Mouse (Mus musculus) midbrain, embryonic 14.5 days (tissue): Measurements from ENCODE around the gene Figla. TPM values are rescaled to one million over a fixed set of nuclear protein-coding genes. Genes with fewer than 3 reads are reported as not detected.
"Not testable (repeated sequence)": the region's sequence is repeated elsewhere in the genome, so short reads cannot be mapped to it uniquely, and the experiment has no call there.

ENCODE experiments used
- ATAC-seq: fragments of 200-750 bp; cut with Nextera tagmentation; 2 replicates; pipeline ENCODE4 v1.8.0; 2017; ENCODE audit warnings: moderate number of reproducible peaks, moderate library complexity; ENCODE audit not compliant: low FRiP score, low TSS enrichment
- DNase-seq: peaks from one replicate; pipeline ENCODE4 v3.0.0-alpha.2; 2015
- H3K27ac ChIP-seq: fragments of 300-500 bp; sonication (generic); replicated peaks from 2 replicates; pipeline ENCODE4 v1.5.1; 2014; ENCODE audit warnings: mild to moderate bottlenecking, low read depth, low read length, moderate library complexity
- H3K27me3 ChIP-seq: fragments of 300-500 bp; sonication (generic); 2 replicates; pipeline ENCODE4 v1.6.1; 2014; ENCODE audit warnings: low read length, control low read depth, mixed read lengths; ENCODE audit not compliant: control insufficient read depth, insufficient read depth
- H3K36me3 ChIP-seq: fragments of 300-500 bp; sonication (generic); 2 replicates; pipeline ENCODE4 v1.6.1; 2014; ENCODE audit warnings: low read length, control low read depth; ENCODE audit not compliant: control insufficient read depth, insufficient read depth
- H3K4me1 ChIP-seq: fragments of 300-500 bp; sonication (generic); 2 replicates; pipeline ENCODE4 v1.6.1; 2014; ENCODE audit warnings: mild to moderate bottlenecking, antibody characterized with exemption, low read length, control low read depth; ENCODE audit not compliant: control insufficient read depth, insufficient read depth
- H3K4me2 ChIP-seq: fragments of 300-500 bp; sonication (generic); 2 replicates; pipeline ENCODE4 v1.6.1; 2014; ENCODE audit warnings: mild to moderate bottlenecking, low read length, moderate library complexity
- H3K4me3 ChIP-seq: fragments of 300-500 bp; sonication (generic); replicated peaks from 2 replicates; pipeline ENCODE4 v1.5.1; 2014; ENCODE audit warnings: low read depth, low read length
- H3K9ac ChIP-seq: fragments of 300-500 bp; sonication (generic); replicated peaks from 2 replicates; pipeline ENCODE4 v1.6.1; 2014; ENCODE audit warnings: mild to moderate bottlenecking, low read length, moderate library complexity
- H3K9me3 ChIP-seq: fragments of 300-500 bp; sonication (generic); 2 replicates; pipeline ENCODE4 v1.6.1; 2016; ENCODE audit warnings: low read length, control low read depth, mixed read lengths; ENCODE audit not compliant: control insufficient read depth
- WGBS: fragments of 180-500 bp; shearing (Covaris S2); extraction: QIAGEN DNeasy Blood & Tissue Kit; methylation state at CpG from one replicate; pipeline ENCODE4 v1.1.7; 2014; 5-methylcytosine and 5-hydroxymethylcytosine counted together
- polyA plus RNA-seq: library from polyadenylated mRNA; unstranded; fragments of >200 nt; fragmentation: Nextera tagmentation; extraction: Ambion mirVana; gene quantifications from 2 replicates; pipeline ENCODE4 v1.2.1, GENCODE M21; 2014

Gene Figla
- polyA plus RNA-seq, result not detected in 2 replicates

- no peak within 1 kb of the TSS for H3K9ac ChIP-seq
- H3K4me3 ChIP-seq, result no peak within 1 kb of the TSS
- no peaks in the 10 kb centered on the region for H3K27me3 ChIP-seq
- 83% methylated on average over 9 of the region's 9 CpGs for WGBS
- no peaks in the 10 kb centered on the region for H3K9me3 ChIP-seq
- ATAC-seq (no peak), DNase-seq (no peak)
- no peak within 1 kb of the TSS for H3K4me2 ChIP-seq
- H3K4me1 ChIP-seq, result no peaks in the 10 kb centered on the region
- H3K27ac ChIP-seq, result no peak within 1 kb of the TSS
- H3K36me3 ChIP-seq, result no peaks in the 10 kb centered on the region
These were observed at the start of gene Figla for GRCm38 (mm10) chr6:86015871-86016270. Gene Figla, plus strand, starts transcription at chr6:86016171.

GRCm38 (mm10) chr6:85966686-85967085 lies 49.3 kb upstream of the Figla start:
- Histone ChIP-seq H3K4me1 (no peaks in the 10 kb centered on the region), H3K36me3 (no peaks in the 10 kb centered on the region), H3K27ac (no peak overlapping the region), H3K4me2 (no peak overlapping the region), H3K27me3 (no peaks in the 10 kb centered on the region), H3K9ac (no peak overlapping the region), H3K4me3 (no peak overlapping the region), H3K9me3 (no peaks in the 10 kb centered on the region)
- 82% methylated on average over 4 of the region's 4 CpGs for WGBS
- ATAC-seq (no peak), DNase-seq (no peak)

GRCm38 (mm10) chr6:85969889-85970288 lies 46.1 kb upstream of the Figla start:
- Histone ChIP-seq H3K36me3 (no peaks in the 10 kb centered on the region), H3K27ac (no peak overlapping the region), H3K9ac (no peak overlapping the region), H3K4me2 (no peak overlapping the region), H3K9me3 (no peaks in the 10 kb centered on the region), H3K4me3 (no peak overlapping the region), H3K27me3 (no peaks in the 10 kb centered on the region), H3K4me1 (no peaks in the 10 kb centered on the region)
- DNase-seq (no peak), ATAC-seq (no peak)
- 65% methylated on average over 2 of the region's 2 CpGs for WGBS

GRCm38 (mm10) chr6:85972699-85973098 lies 43.3 kb upstream of the Figla start:
- H3K4me3 ChIP-seq, result no peak overlapping the region
- H3K9ac ChIP-seq, result no peak overlapping the region
- DNase-seq, result no peak
- H3K9me3 ChIP-seq, result no peaks in the 10 kb centered on the region
- no peak overlapping the region for H3K4me2 ChIP-seq
- no peaks in the 10 kb centered on the region for H3K4me1 ChIP-seq
- no peaks in the 10 kb centered on the region for H3K36me3 ChIP-seq
- H3K27me3 ChIP-seq, result no peaks in the 10 kb centered on the region
- no peak for ATAC-seq
- WGBS, result 70% methylated on average over 3 of the region's 3 CpGs
- H3K27ac ChIP-seq, result no peak overlapping the region

GRCm38 (mm10) chr6:85973336-85973735 lies 42.6 kb upstream of the Figla start:
- no peaks in the 10 kb centered on the region for H3K4me1 ChIP-seq
- H3K9me3 ChIP-seq, result no peaks in the 10 kb centered on the region
- ATAC-seq (no peak), DNase-seq (no peak)
- H3K36me3 ChIP-seq, result no peaks in the 10 kb centered on the region
- no peak overlapping the region for H3K9ac ChIP-seq
- no peak overlapping the region for H3K4me2 ChIP-seq
- WGBS, result 83% methylated on average over 3 of the region's 3 CpGs
- H3K4me3 ChIP-seq, result no peak overlapping the region
- no peaks in the 10 kb centered on the region for H3K27me3 ChIP-seq
- no peak overlapping the region for H3K27ac ChIP-seq

- H3K36me3 ChIP-seq, result no peaks in the 10 kb centered on the region
- no peak overlapping the region for H3K9ac ChIP-seq
- no peaks in the 10 kb centered on the region for H3K9me3 ChIP-seq
- H3K27ac ChIP-seq, result no peak overlapping the region
- no peak overlapping the region for H3K4me2 ChIP-seq
- 69% methylated on average over 10 of the region's 10 CpGs for WGBS
- no peak for DNase-seq
- no peak overlapping the region for H3K4me3 ChIP-seq
- H3K4me1 ChIP-seq, result no peaks in the 10 kb centered on the region
- no peak for ATAC-seq
- H3K27me3 ChIP-seq, result no peaks in the 10 kb centered on the region
These were observed 40.9 kb upstream of the Figla start for GRCm38 (mm10) chr6:85974941-85975617.

GRCm38 (mm10) chr6:85975761-85976160 lies 40.2 kb upstream of the Figla start:
- ATAC-seq, result no peak

GRCm38 (mm10) chr6:85976242-85976641 lies 39.7 kb upstream of the Figla start:
- 90% methylated on average over 5 of the region's 5 CpGs for WGBS
- ATAC-seq, result no peak
- Histone ChIP-seq H3K9ac (no peak overlapping the region), H3K27ac (no peak overlapping the region), H3K27me3 (no peaks in the 10 kb centered on the region), H3K9me3 (no peaks in the 10 kb centered on the region), H3K36me3 (no peaks in the 10 kb centered on the region), H3K4me3 (no peak overlapping the region), H3K4me2 (no peak overlapping the region), H3K4me1 (no peaks in the 10 kb centered on the region)
- no peak for DNase-seq

More at GRCm38 (mm10) chr6:85975761-85976160, 40.2 kb upstream of the Figla start:
- 93% methylated on average over 1 of the region's 1 CpGs for WGBS
- H3K9me3 ChIP-seq, result no peaks in the 10 kb centered on the region
- no peak overlapping the region for H3K9ac ChIP-seq
- no peaks in the 10 kb centered on the region for H3K27me3 ChIP-seq
- H3K36me3 ChIP-seq, result no peaks in the 10 kb centered on the region
- no peak overlapping the region for H3K27ac ChIP-seq
- H3K4me1 ChIP-seq, result no peaks in the 10 kb centered on the region
- H3K4me3 ChIP-seq, result no peak overlapping the region
- no peak for DNase-seq
- no peak overlapping the region for H3K4me2 ChIP-seq

- not testable (repeated sequence) for H3K4me2 ChIP-seq, H3K36me3 ChIP-seq, H3K9me3 ChIP-seq, H3K27me3 ChIP-seq, ATAC-seq, H3K4me1 ChIP-seq, H3K4me3 ChIP-seq, DNase-seq, H3K27ac ChIP-seq, H3K9ac ChIP-seq
- WGBS, result 78% methylated on average over 4 of the region's 4 CpGs
These were observed 37.2 kb upstream of the Figla start for GRCm38 (mm10) chr6:85978736-85979135.
